Mouse (Mus musculus) megakaryocyte, adult 5-6 weeks (primary cell): Measurements from ENCODE around the gene Slc5a4a. TPM values are rescaled to one million over a fixed set of nuclear protein-coding genes. Genes with fewer than 3 reads are reported as not detected.

Experiments
- ATAC-seq: 2 replicates; pipeline ENCODE4 v1.8.0; 2016; ENCODE audit warnings: mild to moderate bottlenecking, inconsistent platforms; ENCODE audit not compliant: poor library complexity, severe bottlenecking
- total RNA-seq, 2 experiments: library from RNA; stranded (forward) in 1 of 2; stranded (reverse) in 1 of 2; fragments of 153-499, 151-499 nt in 1 of 2; fragments of 221-1000, 200-1000 nt in 1 of 2; gene quantifications; 2 replicates each; pipeline versions ENCODE4 v1.2.3 to v1.2.4; 2015 to 2017

Gene Slc5a4a
- total RNA-seq, 2 experiments from 2014 or later, result not detected

GRCm38 (mm10) chr10:76217056-76217455, 69.8 kb downstream of the Slc5a4a start:
- no peak for ATAC-seq

- ATAC-seq, result no peak
Observed at GRCm38 (mm10) chr10:76218240-76218639, 71.0 kb downstream of the Slc5a4a start.

GRCm38 (mm10) chr10:76225944-76226343, 78.7 kb downstream of the Slc5a4a start:
- ATAC-seq, result 0 out of 2 replicates have a peak, but pooled peaks have one; percentile 27

- ATAC-seq, result no peak
Observed at GRCm38 (mm10) chr10:76229627-76230026, 82.4 kb downstream of the Slc5a4a start.

- peak; percentile 94 for ATAC-seq
Observed at GRCm38 (mm10) chr10:76237341-76238225, 90.3 kb downstream of the Slc5a4a start, which contains the start of gene Prmt2. Gene Prmt2 (minus strand): TSS chr10:76237865.

Other genes starting within 250 kb of the Slc5a4a start
- gene Smarcb1, start 225.8 kb upstream of the Slc5a4a start, total RNA-seq (2015), result 44.0 and 46.2 TPM in 2 replicates
- 40.6 and 48.4 TPM in 2 replicates for gene Smarcb1, start 225.8 kb upstream of the Slc5a4a start, total RNA-seq (2017)
- 7.1 and 9.3 TPM in 2 replicates for gene Chchd10, start 214.3 kb upstream of the Slc5a4a start, total RNA-seq (2015)
- 8.1 and 15.7 TPM in 2 replicates for gene Chchd10, start 214.3 kb upstream of the Slc5a4a start, total RNA-seq (2017)
- not detected in 2 replicates for gene Mmp11, start 211.0 kb upstream of the Slc5a4a start, total RNA-seq (2015)
- not detected in 2 replicates for gene Mmp11, start 211.0 kb upstream of the Slc5a4a start, total RNA-seq (2017)
- gene Gm867, start 206.8 kb upstream of the Slc5a4a start, total RNA-seq (2015), result 0.48 and 0.83 TPM in 2 replicates
- gene Gm867, start 206.8 kb upstream of the Slc5a4a start, total RNA-seq (2017), result 0.16 TPM in 1 of 2 replicates, not detected in the other
- 0.48 TPM in 1 of 2 replicates, not detected in the other for gene Vpreb3, start 204.4 kb upstream of the Slc5a4a start, total RNA-seq (2015)
- gene Vpreb3, start 204.4 kb upstream of the Slc5a4a start, total RNA-seq (2017), result not detected in 2 replicates
- gene Gm5134, start 192.9 kb upstream of the Slc5a4a start, total RNA-seq (2015), result 0.47 TPM in 1 of 2 replicates, not detected in the other
- 0.11 TPM in 1 of 2 replicates, not detected in the other for gene Gm5134, start 192.9 kb upstream of the Slc5a4a start, total RNA-seq (2017)
- gene Zfp280b, start 114.8 kb upstream of the Slc5a4a start, total RNA-seq (2015), result 4.5 and 5.9 TPM in 2 replicates
- gene Zfp280b, start 114.8 kb upstream of the Slc5a4a start, total RNA-seq (2017), result 3.0 and 8.9 TPM in 2 replicates
- not detected in 2 replicates for gene Slc5a4b, start 36.5 kb upstream of the Slc5a4a start, total RNA-seq (2015)
- not detected in 2 replicates for gene Slc5a4b, start 36.5 kb upstream of the Slc5a4a start, total RNA-seq (2017)
- gene Prmt2, start 90.4 kb downstream of the Slc5a4a start, total RNA-seq (2015), result 1.7 and 2.3 TPM in 2 replicates
- 1.3 and 2.0 TPM in 2 replicates for gene Prmt2, start 90.4 kb downstream of the Slc5a4a start, total RNA-seq (2017)
- gene S100b, start 106.4 kb downstream of the Slc5a4a start, total RNA-seq (2015), result 0.14 and 0.47 TPM in 2 replicates
- gene S100b, start 106.4 kb downstream of the Slc5a4a start, total RNA-seq (2017), result 0.11 TPM in 1 of 2 replicates, not detected in the other
- gene Dip2a, start 197.8 kb downstream of the Slc5a4a start, total RNA-seq (2015), result 3.6 and 4.3 TPM in 2 replicates
- 5.1 and 5.3 TPM in 2 replicates for gene Dip2a, start 197.8 kb downstream of the Slc5a4a start, total RNA-seq (2017)